Mouse (Mus musculus) embryonic facial prominence, embryonic 14.5 days (tissue): Measurements from ENCODE around the gene Ndufb10. TPM values are rescaled to one million over a fixed set of nuclear protein-coding genes. Genes with fewer than 3 reads are reported as not detected.
A peak's percentile ranks its signal among the peaks of the same experiment; 100 is the strongest.
"Not testable (repeated sequence)": the region's sequence is repeated elsewhere in the genome, so short reads cannot be mapped to it uniquely, and the experiment has no call there.

ENCODE experiments used
- ATAC-seq: fragments of 200-750 bp; cut with Nextera tagmentation; 2 replicates; pipeline ENCODE4 v1.8.0; 2017; ENCODE audit warnings: low read depth, moderate number of reproducible peaks, moderate TSS enrichment
- DNase-seq: peaks from one replicate; pipeline ENCODE4 v3.0.0-alpha.2; 2015; ENCODE audit warnings: low spot score
- H3K27ac ChIP-seq: fragments of 300-500 bp; sonication (generic); replicated peaks from 2 replicates; pipeline ENCODE4 v1.5.1; 2014; ENCODE audit warnings: low read depth, mild to moderate bottlenecking, low read length, moderate library complexity
- H3K27me3 ChIP-seq: fragments of 300-500 bp; sonication (generic); replicated peaks from 2 replicates; pipeline ENCODE4 v1.6.1; 2014; ENCODE audit warnings: low read length; ENCODE audit not compliant: control insufficient read depth, insufficient read depth
- H3K36me3 ChIP-seq: fragments of 300-500 bp; sonication (generic); 2 replicates; pipeline ENCODE4 v1.6.1; 2014; ENCODE audit warnings: low read length, mixed read lengths; ENCODE audit not compliant: control insufficient read depth, insufficient read depth
- H3K4me1 ChIP-seq: fragments of 300-500 bp; sonication (generic); 2 replicates; pipeline ENCODE4 v1.6.1; 2014; ENCODE audit warnings: antibody characterized with exemption, low read length; ENCODE audit not compliant: control insufficient read depth, insufficient read depth
- H3K4me2 ChIP-seq: fragments of 300-500 bp; sonication (generic); 2 replicates; pipeline ENCODE4 v1.6.1; 2014; ENCODE audit warnings: low read depth, mild to moderate bottlenecking, low read length, moderate library complexity, mixed read lengths
- H3K4me3 ChIP-seq: fragments of 300-500 bp; sonication (generic); 2 replicates; pipeline ENCODE4 v1.5.1; 2014; ENCODE audit warnings: low read depth, mild to moderate bottlenecking, low read length
- H3K9ac ChIP-seq: fragments of 300-500 bp; sonication (generic); 2 replicates; pipeline ENCODE4 v1.6.1; 2014; ENCODE audit warnings: low read depth, mild to moderate bottlenecking, low read length, moderate library complexity, mixed read lengths
- H3K9me3 ChIP-seq: fragments of 300-500 bp; sonication (generic); 2 replicates; pipeline ENCODE4 v1.6.1; 2016; ENCODE audit warnings: low read length; ENCODE audit not compliant: control insufficient read depth
- WGBS: fragments of 180-500 bp; shearing (Covaris S2); extraction: QIAGEN DNeasy Blood & Tissue Kit; methylation state at CpG from one replicate; pipeline ENCODE4 v1.1.7; 2014; 5-methylcytosine and 5-hydroxymethylcytosine counted together
- polyA plus RNA-seq: library from polyadenylated mRNA; unstranded; fragments of >200 nt; fragmentation: Nextera tagmentation; extraction: Ambion mirVana; gene quantifications from 2 replicates; pipeline ENCODE4 v1.2.1, GENCODE M21; 2014

The Ndufb10 gene
- polyA plus RNA-seq, 1 experiment from 2014 or later: 267 TPM

DNA sequence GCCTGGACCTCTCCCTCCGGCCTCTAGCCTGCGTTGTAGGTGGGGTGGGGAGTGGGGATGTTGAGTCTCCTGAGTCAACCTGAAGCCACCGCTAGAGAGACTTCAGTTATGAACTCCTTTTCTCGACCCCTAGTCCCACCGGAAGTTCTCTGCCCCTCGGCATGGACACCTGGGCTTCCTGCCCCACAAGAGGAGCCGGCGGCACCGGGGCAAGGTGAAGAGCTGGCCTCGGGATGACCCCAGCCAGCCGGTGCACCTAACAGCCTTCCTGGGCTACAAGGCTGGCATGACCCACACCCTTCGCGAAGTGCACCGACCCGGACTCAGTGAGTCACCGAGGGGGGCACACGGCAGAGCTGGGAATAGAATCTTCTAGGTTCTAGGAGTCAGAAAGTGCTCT, 3.9 kb upstream of the Ndufb10 start:
- 72% methylated on average over 17 of the region's 17 CpGs for WGBS
- Histone ChIP-seq H3K4me2 (no peak overlapping the region), H3K4me3 (no peak overlapping the region), H3K27ac (no peak overlapping the region), H3K9ac (no peak overlapping the region), H3K27me3 (no peaks in the 10 kb centered on the region), H3K9me3 (no peaks in the 10 kb centered on the region), H3K4me1 (peaks cover 2% of the 10 kb centered on the region; the same call in 1 of the 2 replicates), H3K36me3 (no peaks in the 10 kb centered on the region)
- ATAC-seq (no peak), DNase-seq (no peak)

DNA sequence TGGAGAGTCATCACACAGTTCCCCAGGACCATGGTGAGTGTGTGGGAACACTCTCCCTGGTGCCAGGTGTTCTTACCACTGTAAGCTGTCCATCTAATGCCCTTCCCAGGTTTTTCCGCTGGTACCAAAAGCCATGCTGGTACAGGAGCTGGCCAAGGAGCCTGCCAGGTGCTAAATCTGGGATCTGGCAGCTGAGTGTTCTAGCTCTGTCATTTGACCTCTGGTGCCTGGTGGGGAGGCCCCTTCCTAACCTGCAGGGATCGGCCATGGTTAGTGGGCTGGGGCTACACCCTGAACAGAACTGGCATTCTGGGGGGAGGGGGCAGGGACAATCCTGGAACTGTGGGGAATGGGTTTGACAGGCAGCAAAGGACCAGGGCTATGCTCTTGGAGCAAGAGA, 3.3 kb upstream of the Ndufb10 start, which contains the start of gene Rpl3l:
Rpl3l (plus strand) TSS at position 203 of the 400 bp plus-strand sequence.
- no peak for DNase-seq
- no peak within 1 kb of the TSS for H3K27ac ChIP-seq
- H3K27me3 ChIP-seq: no peaks in the 10 kb centered on the region
- H3K4me1 ChIP-seq: peaks cover 5% of the 10 kb centered on the region; the same call in 1 of the 2 replicates
- H3K36me3 ChIP-seq: peaks cover under 1% of the 10 kb centered on the region; the same call in 1 of the 2 replicates
- no peaks in the 10 kb centered on the region for H3K9me3 ChIP-seq
- H3K4me3 ChIP-seq: no peak within 1 kb of the TSS
- H3K9ac ChIP-seq: no peak within 1 kb of the TSS
- H3K4me2 ChIP-seq: no peak within 1 kb of the TSS
- no peak for ATAC-seq
- WGBS: 75% methylated on average over 2 of the region's 2 CpGs

DNA sequence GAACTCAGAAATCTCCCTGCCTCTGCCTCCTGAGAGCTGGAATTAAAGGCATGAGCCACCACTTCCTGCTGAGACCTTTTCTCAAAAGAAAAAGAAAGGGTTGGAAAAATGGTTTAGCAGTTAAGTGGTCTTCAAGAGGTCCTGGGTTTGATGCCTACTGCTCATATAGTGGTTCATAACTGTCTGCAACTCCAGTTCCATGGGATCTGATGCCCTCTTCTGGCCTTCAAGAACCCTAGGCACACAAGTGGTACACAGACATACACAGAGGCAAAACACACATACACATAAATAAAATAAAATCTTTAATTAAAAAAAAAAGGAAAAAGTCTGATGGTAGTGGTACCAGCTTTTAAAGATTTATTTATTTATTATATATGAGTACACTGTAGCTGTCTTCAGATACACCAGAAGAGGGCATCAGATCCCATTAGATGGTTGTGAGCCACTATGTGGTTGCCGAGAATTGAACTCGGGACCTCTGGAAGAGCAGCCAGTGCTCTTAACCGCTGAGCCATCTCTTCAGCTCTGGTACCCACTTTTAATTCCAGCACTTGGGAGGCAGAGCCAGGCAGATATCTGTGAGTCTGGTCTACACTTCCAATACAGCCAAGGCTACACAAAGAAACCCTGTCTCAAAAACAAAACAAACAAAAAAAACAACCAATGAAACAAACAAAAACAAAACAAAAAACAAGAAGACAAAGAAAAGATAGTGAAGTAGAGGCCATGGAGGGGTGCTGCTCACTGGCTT, 1.5 kb upstream of the Ndufb10 start:
- no peak for ATAC-seq

DNA sequence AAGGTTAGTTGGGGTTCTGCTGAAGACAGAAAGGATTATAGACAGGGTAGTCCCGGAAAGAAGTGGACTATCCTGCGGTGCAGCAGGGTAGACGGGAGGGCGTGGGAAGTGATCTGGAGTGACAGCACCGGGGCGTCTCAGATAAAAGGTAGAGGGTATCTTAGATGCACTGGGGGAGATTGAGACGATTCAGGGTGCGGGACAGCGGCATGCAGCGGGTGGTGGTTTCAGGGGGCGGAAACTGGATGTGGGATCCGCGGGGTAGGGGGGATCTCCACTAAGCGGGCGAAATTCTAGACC, 447 bp downstream of the Ndufb10 start:
- Histone ChIP-seq H3K4me2 (peak overlapping the region; percentile 75), H3K4me3 (peak overlapping the region; percentile 70), H3K27me3 (no peaks in the 10 kb centered on the region), H3K9ac (peak overlapping the region; percentile 89), H3K27ac (peak overlapping the region; percentile 74), H3K4me1 (peaks cover 15% of the 10 kb centered on the region), H3K9me3 (no peaks in the 10 kb centered on the region), H3K36me3 (peaks cover 20% of the 10 kb centered on the region)
- 0% methylated on average over 12 of the region's 15 CpGs for WGBS
- ATAC-seq: peak; percentile 2; the same call in 1 of the 2 replicates
- DNase-seq: peak; percentile 16

More for the DNA sequence above, 1.5 kb upstream of the Ndufb10 start:
- no peak overlapping the region for H3K4me2 ChIP-seq
- H3K36me3 ChIP-seq: peaks cover 17% of the 10 kb centered on the region
- no peak overlapping the region for H3K9ac ChIP-seq
- WGBS: 71% methylated on average over 3 of the region's 3 CpGs
- no peaks in the 10 kb centered on the region for H3K9me3 ChIP-seq
- no peak overlapping the region for H3K27ac ChIP-seq
- no peaks in the 10 kb centered on the region for H3K27me3 ChIP-seq
- no peak overlapping the region for H3K4me3 ChIP-seq
- DNase-seq: no peak
- H3K4me1 ChIP-seq: peaks cover 15% of the 10 kb centered on the region

DNA sequence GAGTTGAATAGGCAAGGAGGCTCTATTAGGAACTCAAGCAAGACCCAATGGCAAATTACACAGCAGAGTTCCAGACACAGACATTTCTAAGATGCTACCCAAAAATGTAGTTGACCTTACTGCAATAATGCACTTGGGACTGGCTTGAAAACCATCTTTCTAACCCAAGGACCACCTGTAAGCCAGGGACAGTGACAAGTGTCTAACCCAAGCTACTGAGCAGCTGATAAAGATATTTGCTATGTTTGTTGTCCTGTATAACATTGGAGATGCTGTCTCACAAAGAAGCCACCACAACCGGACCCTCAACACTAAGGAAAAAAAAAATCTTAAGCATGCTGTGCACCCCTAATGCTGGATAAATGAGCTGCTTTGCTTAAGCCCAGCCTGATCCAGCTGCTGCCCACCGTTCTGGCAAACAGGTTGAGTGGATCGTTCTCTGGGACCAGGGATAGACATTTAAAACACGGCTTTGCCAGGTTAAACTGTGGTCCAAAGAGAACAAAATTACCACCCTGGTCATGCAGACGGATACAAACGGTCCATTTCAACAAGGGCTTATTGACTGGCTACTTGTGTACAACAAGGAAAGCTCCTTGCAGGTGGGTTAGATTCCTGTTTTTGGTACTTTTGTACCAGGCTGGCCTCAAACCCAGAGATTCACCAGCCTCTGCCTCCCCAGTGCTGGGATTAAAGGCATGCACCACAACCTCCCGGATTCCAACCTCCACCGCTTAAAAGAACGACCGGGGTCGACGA, 977 bp downstream of the Ndufb10 start:
- no peak for DNase-seq
- peak overlapping the region; percentile 75 for H3K4me2 ChIP-seq
- H3K9ac ChIP-seq: peak overlapping the region; percentile 89
- H3K4me3 ChIP-seq: peak overlapping the region; percentile 70
- no peak for ATAC-seq
- H3K27me3 ChIP-seq: no peaks in the 10 kb centered on the region
- peaks cover 25% of the 10 kb centered on the region for H3K36me3 ChIP-seq
- WGBS: 3% methylated on average over 12 of the region's 12 CpGs
- no peaks in the 10 kb centered on the region for H3K9me3 ChIP-seq
- H3K27ac ChIP-seq: peak overlapping the region; percentile 74; the same call in 1 of the 2 replicates
- H3K4me1 ChIP-seq: peaks cover 15% of the 10 kb centered on the region

GRCm38 (mm10) chr17:24722220-24722924, 1.9 kb downstream of the Ndufb10 start:
- Histone ChIP-seq H3K36me3 (peaks cover 26% of the 10 kb centered on the region), H3K27me3 (no peaks in the 10 kb centered on the region), H3K4me3 (peak overlapping the region; percentile 70; the same call in 1 of the 2 replicates), H3K9me3 (no peaks in the 10 kb centered on the region), H3K4me2 (peak overlapping the region; percentile 75), H3K4me1 (peaks cover 15% of the 10 kb centered on the region), H3K27ac (no peak overlapping the region), H3K9ac (peak overlapping the region; percentile 14)
- DNase-seq (no peak), ATAC-seq (no peak)
- WGBS: 28% methylated on average over 13 of the region's 13 CpGs

DNA sequence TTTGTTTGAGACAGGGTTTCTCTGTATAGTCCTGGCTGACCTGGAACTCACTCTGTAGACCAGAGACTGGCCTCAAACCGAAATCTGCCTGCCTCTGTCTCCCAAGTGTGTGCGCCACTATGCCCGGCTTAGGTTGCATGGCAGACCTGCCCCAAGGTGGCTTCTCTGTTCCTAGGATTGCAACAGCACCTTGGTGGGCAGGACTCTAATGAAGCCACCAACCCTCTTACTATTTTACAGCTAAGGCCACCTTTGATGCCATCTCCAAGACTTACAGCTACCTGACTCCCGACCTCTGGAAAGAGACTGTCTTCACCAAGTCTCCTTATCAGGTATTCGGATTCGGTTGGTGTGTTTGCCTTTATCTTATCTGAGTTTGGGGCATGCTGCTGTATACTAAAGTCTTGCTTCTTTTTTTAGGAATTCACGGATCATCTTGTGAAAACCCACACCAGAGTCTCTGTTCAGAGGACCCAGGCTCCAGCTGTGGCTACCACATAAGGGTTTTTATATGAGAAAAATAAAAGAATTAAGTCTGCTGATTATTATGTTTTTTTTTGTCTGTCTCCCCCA, 2.8 kb downstream of the Ndufb10 start:
- H3K9me3 ChIP-seq, ATAC-seq, H3K27me3 ChIP-seq, DNase-seq: not testable (repeated sequence)
- Histone ChIP-seq H3K4me3 (peak overlapping the region; percentile 91), H3K27ac (peak overlapping the region; percentile 15; the same call in 1 of the 2 replicates), H3K4me2 (peak overlapping the region; percentile 81), H3K4me1 (peaks cover 15% of the 10 kb centered on the region), H3K36me3 (peaks cover 30% of the 10 kb centered on the region), H3K9ac (peak overlapping the region; percentile 57)
- 56% methylated on average over 7 of the region's 7 CpGs for WGBS

DNA sequence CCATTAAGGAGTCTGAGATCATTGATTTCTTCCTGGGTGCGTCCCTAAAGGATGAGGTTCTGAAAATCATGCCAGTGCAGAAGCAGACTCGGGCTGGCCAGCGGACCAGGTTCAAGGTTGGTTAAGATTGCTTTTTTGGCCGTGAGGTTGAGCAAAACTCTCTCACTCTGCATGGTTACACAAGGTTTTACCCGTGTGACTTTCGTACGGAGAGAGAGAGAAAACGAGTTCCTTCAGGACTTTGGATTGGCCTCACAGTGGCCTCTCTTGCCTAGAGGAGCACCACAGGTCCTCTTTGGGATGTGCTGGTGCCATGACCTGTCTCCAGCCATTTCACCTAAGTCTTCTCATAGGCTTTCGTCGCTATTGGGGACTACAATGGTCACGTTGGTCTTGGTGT, 3.7 kb downstream of the Ndufb10 start:
- peak overlapping the region; percentile 96 for H3K9ac ChIP-seq
- H3K4me2 ChIP-seq: peak overlapping the region; percentile 81
- peaks cover 37% of the 10 kb centered on the region for H3K36me3 ChIP-seq
- not testable (repeated sequence) for ATAC-seq, H3K9me3 ChIP-seq, H3K27me3 ChIP-seq, DNase-seq
- H3K4me1 ChIP-seq: peaks cover 15% of the 10 kb centered on the region
- H3K27ac ChIP-seq: peak overlapping the region; percentile 87; the same call in 1 of the 2 replicates
- WGBS: under 1% methylated on average over 10 of the region's 11 CpGs
- H3K4me3 ChIP-seq: peak overlapping the region; percentile 91
